Comparison of ENCODE assay signal across 7 mouse cellular contexts in the genomic region with DNA sequence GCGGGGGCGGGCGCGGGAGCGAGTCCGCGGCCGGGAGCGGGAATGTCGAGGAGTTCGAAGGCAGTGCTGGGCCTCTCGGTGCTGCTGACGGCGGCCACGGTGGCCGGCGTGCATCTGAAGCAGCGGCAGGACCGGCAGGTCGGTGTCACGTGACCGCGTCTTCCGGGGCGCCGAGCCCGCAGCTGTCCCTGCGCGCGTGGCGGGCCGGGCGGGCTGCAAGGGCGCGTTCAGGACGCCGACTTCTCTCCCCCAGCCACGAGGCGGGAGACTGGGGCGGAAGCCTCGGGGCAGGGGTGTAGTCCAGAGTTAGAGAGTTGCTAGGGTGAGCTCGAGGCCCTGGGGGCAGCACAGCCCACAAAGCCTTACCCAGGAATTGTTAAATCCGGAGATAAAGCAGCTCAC. TPM values are rescaled to one million over a fixed set of nuclear protein-coding genes. Genes with fewer than 3 reads are reported as not detected.
A peak's percentile ranks its signal among the peaks of the same experiment; 100 is the strongest.
DNase-seq lines count a peak whose midpoint lies in the region; ATAC-seq lines count a peak whose summit lies in the region.

No protein-coding gene starts in this region.

- H3K36me3 ChIP-seq in lung, embryonic 16.5 days (ENCODE audit: control insufficient read depth, insufficient read depth, low read length), result peaks cover 10% of the 10 kb centered on the region
- H3K36me3 ChIP-seq in embryonic facial prominence, embryonic 12.5 days, result peaks cover 11% of the 10 kb centered on the region
- peaks cover 4% of the 10 kb centered on the region; the same call in 1 of the 2 replicates for H3K36me3 ChIP-seq in hindbrain, embryonic 16.5 days (ENCODE audit: control insufficient read depth, insufficient read depth, low read length)
- H3K36me3 ChIP-seq in midbrain, embryonic 15.5 days (replicated peaks), result peaks cover 10% of the 10 kb centered on the region

- peak; percentile 89 for ATAC-seq in lung, embryonic 16.5 days (ENCODE audit: low read depth)
- ATAC-seq in embryonic facial prominence, embryonic 12.5 days (ENCODE audit: insufficient number of reproducible peaks, insufficient read depth, low FRiP score, low TSS enrichment), result peak; percentile 64
- peak; percentile 93 for ATAC-seq in hindbrain, embryonic 16.5 days
- peak; percentile 92 for ATAC-seq in midbrain, embryonic 15.5 days (replicated peaks)

- peak overlapping the region; percentile 81 for H3K9ac ChIP-seq in lung, embryonic 16.5 days (ENCODE audit: low read length)
- H3K9ac ChIP-seq in embryonic facial prominence, embryonic 12.5 days, result peak overlapping the region; percentile 80
- peak overlapping the region; percentile 79 for H3K9ac ChIP-seq in hindbrain, embryonic 16.5 days (ENCODE audit: low read depth, low read length)
- peak overlapping the region; percentile 83 for H3K9ac ChIP-seq in midbrain, embryonic 15.5 days

- peak overlapping the region; percentile 92 for H3K27ac ChIP-seq in lung, embryonic 16.5 days (ENCODE audit: low read length)
- peak overlapping the region; percentile 94 for H3K27ac ChIP-seq in embryonic facial prominence, embryonic 12.5 days
- peak overlapping the region; percentile 95 for H3K27ac ChIP-seq in hindbrain, embryonic 16.5 days (ENCODE audit: low read depth, low read length)
- peak overlapping the region; percentile 94 for H3K27ac ChIP-seq in midbrain, embryonic 15.5 days

- H3K9me3 ChIP-seq in lung, embryonic 16.5 days (ENCODE audit: control insufficient read depth, low read length), result no peaks in the 10 kb centered on the region
- no peaks in the 10 kb centered on the region for H3K9me3 ChIP-seq in embryonic facial prominence, embryonic 12.5 days
- H3K9me3 ChIP-seq in hindbrain, embryonic 16.5 days (ENCODE audit: control insufficient read depth, low read length), result no peaks in the 10 kb centered on the region
- H3K9me3 ChIP-seq in midbrain, embryonic 15.5 days, result no peaks in the 10 kb centered on the region

- H3K4me2 ChIP-seq in lung, embryonic 16.5 days (ENCODE audit: low read depth, low read length), result peak overlapping the region; percentile 67
- peak overlapping the region; percentile 72 for H3K4me2 ChIP-seq in embryonic facial prominence, embryonic 12.5 days (replicated peaks)
- peak overlapping the region; percentile 63 for H3K4me2 ChIP-seq in hindbrain, embryonic 16.5 days (ENCODE audit: low read length)
- peak overlapping the region; percentile 69 for H3K4me2 ChIP-seq in midbrain, embryonic 15.5 days

- H3K4me3 ChIP-seq in lung, embryonic 16.5 days (ENCODE audit: low read length), result peak overlapping the region; percentile 77
- H3K4me3 ChIP-seq in embryonic facial prominence, embryonic 12.5 days, result peak overlapping the region; percentile 87
- H3K4me3 ChIP-seq in hindbrain, embryonic 16.5 days (ENCODE audit: low read length), result peak overlapping the region; percentile 68
- H3K4me3 ChIP-seq in midbrain, embryonic 15.5 days, result peak overlapping the region; percentile 81

- WGBS in lung, embryonic 16.5 days, result 0% methylated on average over 34 of the region's 43 CpGs
- whole genome bisulfite sequencing in embryonic facial prominence, embryonic 12.5 days, result under 1% methylated on average over 32 of the region's 43 CpGs
- 2% methylated on average over 39 of the region's 43 CpGs for WGBS in hindbrain, embryonic 16.5 days
- under 1% methylated on average over 38 of the region's 43 CpGs for WGBS in midbrain, embryonic 15.5 days

- DNase-seq in lung, postnatal 25 days (ENCODE audit: low spot score), result no peak
- DNase-seq in R1 (ENCODE audit: low read depth, low spot score), result peak; percentile 80
- no peak for DNase-seq in kidney, adult 9 months

- H3K27me3 ChIP-seq in lung, embryonic 16.5 days (ENCODE audit: control insufficient read depth, insufficient read depth, low read depth, low read length), result no peaks in the 10 kb centered on the region
- H3K27me3 ChIP-seq in embryonic facial prominence, embryonic 12.5 days, result no peaks in the 10 kb centered on the region
- H3K27me3 ChIP-seq in hindbrain, embryonic 16.5 days (replicated peaks; ENCODE audit: control insufficient read depth, insufficient read depth, low read length), result no peaks in the 10 kb centered on the region
- H3K27me3 ChIP-seq in midbrain, embryonic 15.5 days (replicated peaks), result no peaks in the 10 kb centered on the region

- peaks cover 11% of the 10 kb centered on the region for H3K4me1 ChIP-seq in lung, embryonic 16.5 days (replicated peaks; ENCODE audit: control insufficient read depth, insufficient read depth, low read length)
- H3K4me1 ChIP-seq in embryonic facial prominence, embryonic 12.5 days, result peaks cover 12% of the 10 kb centered on the region; the same call in 1 of the 2 replicates
- H3K4me1 ChIP-seq in hindbrain, embryonic 16.5 days (ENCODE audit: control insufficient read depth, insufficient read depth, low read depth, low read length), result peaks cover 12% of the 10 kb centered on the region
- H3K4me1 ChIP-seq in midbrain, embryonic 15.5 days, result peaks cover 18% of the 10 kb centered on the region

RNA-seq across cellular contexts. Expression of a gene that starts 0.2 kb away (rescaled TPM):
- 2.4 and 4.1 TPM in 2 replicates for polyA plus RNA-seq in lung, embryonic 16.5 days (2015; fragmentation: Nextera tagmentation; extraction: Ambion mirVana)
- polyA plus RNA-seq in embryonic facial prominence, embryonic 12.5 days (2016; fragmentation: Nextera tagmentation; extraction: Ambion mirVana), result not detected in 2 replicates
- 1.3 and 2.2 TPM in 2 replicates for polyA plus RNA-seq in hindbrain, embryonic 16.5 days (2015; fragmentation: Nextera tagmentation; extraction: Ambion mirVana)
- polyA plus RNA-seq in midbrain, embryonic 15.5 days (2015; fragmentation: Nextera tagmentation; extraction: Ambion mirVana), result 0.51 and 2.9 TPM in 2 replicates

RNA-seq across cellular contexts. Expression of a gene that starts 0.2 kb away (rescaled TPM):
- 36.4 and 36.9 TPM in 2 replicates for polyA plus RNA-seq in lung, embryonic 16.5 days (2015; fragmentation: Nextera tagmentation; extraction: Ambion mirVana)
- polyA plus RNA-seq in embryonic facial prominence, embryonic 12.5 days (2016; fragmentation: Nextera tagmentation; extraction: Ambion mirVana), result 51.3 and 53.3 TPM in 2 replicates
- 23.2 and 29.5 TPM in 2 replicates for polyA plus RNA-seq in hindbrain, embryonic 16.5 days (2015; fragmentation: Nextera tagmentation; extraction: Ambion mirVana)
- 29.1 and 30.7 TPM in 2 replicates for polyA plus RNA-seq in midbrain, embryonic 15.5 days (2015; fragmentation: Nextera tagmentation; extraction: Ambion mirVana)

RNA-seq across cellular contexts. Expression of a gene that starts 37.1 kb away (rescaled TPM):
- polyA plus RNA-seq in lung, embryonic 16.5 days (2015; fragmentation: Nextera tagmentation; extraction: Ambion mirVana), result 3.7 and 4.1 TPM in 2 replicates
- polyA plus RNA-seq in embryonic facial prominence, embryonic 12.5 days (2016; fragmentation: Nextera tagmentation; extraction: Ambion mirVana), result 1.1 and 1.6 TPM in 2 replicates
- polyA plus RNA-seq in hindbrain, embryonic 16.5 days (2015; fragmentation: Nextera tagmentation; extraction: Ambion mirVana), result 0.10 TPM in 1 of 2 replicates, not detected in the other
- polyA plus RNA-seq in midbrain, embryonic 15.5 days (2015; fragmentation: Nextera tagmentation; extraction: Ambion mirVana), result not detected in 2 replicates
